Mouse (Mus musculus): ENCODE measurements around the gene Olfr16.

Olfr16 gene

DNA sequence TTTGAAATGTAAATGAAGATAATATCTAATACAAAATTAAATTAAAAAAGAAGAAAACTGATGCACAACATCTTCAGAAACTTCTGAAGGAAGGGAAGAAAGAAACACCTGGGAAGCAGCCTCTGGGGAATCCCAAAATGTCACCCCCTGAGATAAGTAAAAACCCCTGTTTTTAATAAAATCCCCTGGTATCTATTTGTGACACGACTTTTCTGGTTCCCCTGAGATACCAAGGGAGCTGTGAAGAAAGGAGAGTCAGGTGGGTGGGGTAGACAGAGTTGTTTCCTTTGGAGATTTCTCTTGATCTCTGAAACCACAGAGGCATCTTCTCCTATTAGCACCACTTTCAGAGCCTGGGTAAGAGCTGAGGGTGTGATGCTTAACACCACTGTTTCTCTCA is at the start of gene Olfr16:
TSS of gene Olfr16 (plus strand) at position 250 of the 400 bp plus-strand sequence.
- no peak for DNase-seq (ENCODE audit: low read depth, low spot score)

GRCm38 (mm10) chr1:172903313-172903712 is 46.9 kb upstream of the Olfr16 start:
- no peak for DNase-seq (ENCODE audit: low read depth, low spot score)

DNA sequence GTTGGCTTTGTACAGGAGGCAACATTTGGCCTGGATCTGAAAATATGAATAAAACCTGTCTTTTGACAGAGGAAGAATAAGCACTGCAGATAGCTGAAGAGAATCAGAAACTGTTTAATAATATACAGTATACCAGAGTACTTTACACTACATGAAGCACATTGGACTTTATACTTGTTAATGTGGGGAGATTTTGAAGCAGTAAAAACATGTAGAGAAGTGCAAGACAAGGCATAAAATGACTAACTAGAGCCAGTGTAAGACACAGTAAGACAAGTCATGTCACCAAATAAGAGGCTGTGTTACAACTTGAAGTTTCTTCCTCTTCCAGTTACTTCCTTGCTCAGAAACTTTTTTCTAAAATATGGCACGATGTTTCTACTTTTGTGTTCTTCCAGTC is 33.1 kb upstream of the Olfr16 start:
- no peak for DNase-seq (ENCODE audit: low read depth, low spot score)

GRCm38 (mm10) chr1:172918450-172918849 is 31.8 kb upstream of the Olfr16 start:
- DNase-seq (ENCODE audit: low read depth, low spot score) = no peak

- no peak for DNase-seq (ENCODE audit: low read depth, low spot score)
These were observed 18.0 kb upstream of the Olfr16 start for GRCm38 (mm10) chr1:172932197-172932596.

DNA sequence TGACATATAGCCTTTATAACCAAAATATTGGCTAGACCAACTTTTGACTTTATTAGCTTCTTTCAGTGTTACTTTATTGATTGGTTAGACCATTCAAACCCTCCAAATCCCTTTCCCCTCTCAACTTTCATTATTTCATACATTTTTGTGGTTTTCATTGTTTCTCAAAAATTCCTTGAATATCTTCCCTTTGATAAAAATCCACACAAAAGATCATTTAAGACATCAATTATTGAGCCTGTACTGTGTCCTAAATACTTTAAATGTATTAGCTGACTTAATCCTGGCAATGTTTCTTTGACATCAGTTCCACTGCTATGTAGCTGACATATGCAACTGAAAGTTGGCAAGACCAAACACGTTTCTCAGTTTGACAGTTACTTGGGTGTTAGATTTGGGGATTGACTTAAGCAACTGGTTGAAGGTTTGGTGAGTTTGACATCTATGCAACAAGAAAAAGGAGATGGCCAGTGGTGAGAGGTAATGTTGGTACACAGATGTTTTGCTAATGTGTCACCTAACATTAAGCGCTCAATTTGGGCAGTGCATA is 1.0 kb downstream of the Olfr16 start:
- DNase-seq (ENCODE audit: low read depth, low spot score) = no peak

- no peak for DNase-seq (ENCODE audit: low read depth, low spot score)
These were observed 5.2 kb downstream of the Olfr16 start for GRCm38 (mm10) chr1:172955376-172955775.

GRCm38 (mm10) chr1:172960452-172960851 is 10.2 kb downstream of the Olfr16 start:
- DNase-seq (ENCODE audit: low read depth, low spot score) = no peak

DNA sequence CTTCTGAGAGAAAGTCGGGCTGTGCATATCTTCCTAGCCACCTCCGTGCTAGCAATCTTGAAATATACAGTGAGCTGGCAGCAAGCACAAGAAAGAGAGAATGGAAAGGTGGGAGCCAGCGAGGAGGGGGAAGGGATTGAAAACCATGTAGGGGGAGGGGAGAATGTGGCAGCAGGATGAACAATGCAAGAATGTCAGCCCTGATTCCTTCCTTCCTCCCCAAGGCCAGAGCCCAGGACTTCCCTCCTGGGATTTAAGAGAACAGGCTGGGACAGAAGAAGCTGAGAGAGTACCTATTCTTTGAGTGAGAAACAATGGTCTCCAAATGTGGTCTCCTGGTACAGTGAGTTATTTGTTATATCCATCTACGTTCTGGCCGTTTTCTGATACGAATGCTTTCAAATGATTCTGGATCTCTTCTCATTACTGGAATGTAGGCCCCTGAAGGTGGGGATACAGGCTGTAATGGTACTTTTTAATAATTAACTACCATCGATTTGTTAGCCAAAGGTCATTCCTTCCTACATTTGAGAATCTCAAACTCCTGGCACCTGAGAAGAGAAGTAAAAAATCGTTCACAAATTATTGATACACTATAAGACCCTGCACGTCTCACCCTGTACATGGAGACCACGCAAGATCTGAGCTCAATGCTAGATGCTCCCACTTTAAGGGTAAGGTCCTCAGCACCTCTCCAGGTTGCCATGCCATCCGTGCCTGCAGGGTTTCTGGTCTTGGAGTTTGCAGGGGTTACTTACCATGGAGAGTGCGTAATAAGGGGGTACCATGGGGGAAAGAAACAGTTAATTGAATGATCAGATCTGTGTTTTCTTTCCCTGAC is 39.8 kb downstream of the Olfr16 start:
- DNase-seq (ENCODE audit: low read depth, low spot score) = no peak

DNA sequence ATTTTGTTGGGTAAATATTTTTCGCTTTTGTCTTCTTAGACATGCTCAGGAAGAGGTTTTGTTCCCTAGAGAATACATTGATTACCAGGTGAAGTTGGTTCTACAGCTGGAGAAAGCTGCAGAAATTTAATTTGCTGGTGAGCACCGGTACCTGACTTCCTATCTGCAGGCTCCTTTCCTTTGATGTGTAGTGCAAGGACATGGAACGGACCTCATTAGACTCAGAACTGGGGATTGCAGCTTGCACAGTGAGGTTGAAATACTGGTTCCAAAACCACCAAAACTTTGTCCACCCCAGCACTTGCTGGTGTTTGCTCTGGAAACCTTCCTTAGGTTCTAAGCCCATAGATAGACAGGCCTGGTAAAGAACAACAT is 40.4 kb downstream of the Olfr16 start:
- DNase-seq (ENCODE audit: low read depth, low spot score) = no peak
